Mouse (Mus musculus) urinary bladder, postnatal 10 days (tissue): ENCODE data around the gene Ace3.
"Not testable (repeated sequence)": the region's sequence is repeated elsewhere in the genome, so short reads cannot be mapped to it uniquely, and the experiment has no call there.

Experiments
- DNase-seq: peaks from one replicate; pipeline ENCODE4 v3.0.0; 2022; ENCODE audit warnings: low spot score

The Ace3 gene

GRCm38 (mm10) chr11:105978634-105979033 is 15.8 kb upstream of the Ace3 start:
- no peak for DNase-seq

GRCm38 (mm10) chr11:105984452-105984851 is 10.0 kb upstream of the Ace3 start:
- no peak for DNase-seq

- no peak for DNase-seq
These were observed 7.0 kb upstream of the Ace3 start for GRCm38 (mm10) chr11:105987446-105987845.

GRCm38 (mm10) chr11:105989446-105989845 is 5.0 kb upstream of the Ace3 start:
- DNase-seq, result no peak

GRCm38 (mm10) chr11:105990231-105990630 is 4.2 kb upstream of the Ace3 start:
- DNase-seq, result no peak

GRCm38 (mm10) chr11:106000062-106000461 is 5.6 kb downstream of the Ace3 start:
- no peak for DNase-seq

- no peak for DNase-seq
These were observed 7.2 kb downstream of the Ace3 start for GRCm38 (mm10) chr11:106001718-106002117.

GRCm38 (mm10) chr11:106004576-106004975 is 10.1 kb downstream of the Ace3 start:
- DNase-seq, result no peak

- no peak for DNase-seq
These were observed 11.5 kb downstream of the Ace3 start for GRCm38 (mm10) chr11:106005970-106006369.

- DNase-seq, result peak; percentile 55
These were observed 13.3 kb downstream of the Ace3 start, which contains the start of gene Kcnh6 for GRCm38 (mm10) chr11:106007821-106008220. Gene Kcnh6 (plus strand): TSS chr11:106008124.

GRCm38 (mm10) chr11:106012711-106013110 is 18.2 kb downstream of the Ace3 start:
- DNase-seq, result no peak

- DNase-seq, result no peak
These were observed 19.2 kb downstream of the Ace3 start for GRCm38 (mm10) chr11:106013556-106014225.

GRCm38 (mm10) chr11:106016440-106016839 is 22.0 kb downstream of the Ace3 start:
- DNase-seq, result no peak

GRCm38 (mm10) chr11:106020051-106020763 is 25.7 kb downstream of the Ace3 start:
- DNase-seq, result no peak

- no peak for DNase-seq
These were observed 31.3 kb downstream of the Ace3 start for GRCm38 (mm10) chr11:106025774-106026173.

- DNase-seq, result no peak
These were observed 32.1 kb downstream of the Ace3 start for GRCm38 (mm10) chr11:106026465-106027151.

GRCm38 (mm10) chr11:106027607-106028006 is 33.1 kb downstream of the Ace3 start:
- DNase-seq, result no peak

- not testable (repeated sequence) for DNase-seq
These were observed 37.6 kb downstream of the Ace3 start for GRCm38 (mm10) chr11:106032074-106032473.

GRCm38 (mm10) chr11:106033491-106033919 is 39.0 kb downstream of the Ace3 start:
- no peak for DNase-seq

GRCm38 (mm10) chr11:106034986-106035385 is 40.5 kb downstream of the Ace3 start:
- no peak for DNase-seq

- peak; percentile 74 for DNase-seq
These were observed 42.3 kb downstream of the Ace3 start, which contains the start of gene Dcaf7 for GRCm38 (mm10) chr11:106036548-106037417. Gene Dcaf7 (plus strand): TSS chr11:106036872.

GRCm38 (mm10) chr11:106037418-106037751 is 42.9 kb downstream of the Ace3 start:
- no peak for DNase-seq
